Mouse (Mus musculus): ENCODE results near the gene Hsd17b14. TPM values are rescaled to one million over a fixed set of nuclear protein-coding genes. Genes with fewer than 3 reads are reported as not detected.

The Hsd17b14 gene
- polyA plus RNA-seq, 1 experiment from 2014 or later: 1.1 TPM

- DNase-seq (ENCODE audit: low spot score) (no peak), ATAC-seq (ENCODE audit: insufficient read depth, low FRiP score, low TSS enrichment) (no peak)
- no peaks in the 10 kb centered on the region for H3K9me3 ChIP-seq (ENCODE audit: control insufficient read depth, low read length)
- no peak overlapping the region for H3K27ac ChIP-seq (ENCODE audit: low read depth, low read length)
- no peaks in the 10 kb centered on the region for H3K27me3 ChIP-seq (ENCODE audit: control insufficient read depth, insufficient read depth, low read length)
- H3K4me1 ChIP-seq (ENCODE audit: control insufficient read depth, insufficient read depth, low read length): no peaks in the 10 kb centered on the region
- H3K36me3 ChIP-seq (ENCODE audit: control insufficient read depth, insufficient read depth, low read length): no peaks in the 10 kb centered on the region
- H3K4me2 ChIP-seq (ENCODE audit: low read depth): no peak overlapping the region
- WGBS: 49% methylated on average over 18 of the region's 18 CpGs
- H3K4me3 ChIP-seq (ENCODE audit: low read depth, low read length): no peak overlapping the region
- no peak overlapping the region for H3K9ac ChIP-seq (ENCODE audit: low read length)
Measured at GRCm38 (mm10) chr7:45598960-45599879, 44.5 kb downstream of the Hsd17b14 start.

GRCm38 (mm10) chr7:45605704-45606289 is 51.1 kb downstream of the Hsd17b14 start:
- 82% methylated on average over 9 of the region's 9 CpGs for WGBS
- Histone ChIP-seq H3K36me3 (ENCODE audit: control insufficient read depth, insufficient read depth, low read length) (no peaks in the 10 kb centered on the region), H3K27ac (ENCODE audit: low read depth, low read length) (no peak overlapping the region), H3K4me1 (ENCODE audit: control insufficient read depth, insufficient read depth, low read length) (no peaks in the 10 kb centered on the region), H3K9ac (ENCODE audit: low read length) (no peak overlapping the region), H3K4me3 (ENCODE audit: low read depth, low read length) (no peak overlapping the region), H3K9me3 (ENCODE audit: control insufficient read depth, low read length) (no peaks in the 10 kb centered on the region), H3K4me2 (ENCODE audit: low read depth) (no peak overlapping the region), H3K27me3 (ENCODE audit: control insufficient read depth, insufficient read depth, low read length) (no peaks in the 10 kb centered on the region)
- DNase-seq (ENCODE audit: low spot score) (no peak), ATAC-seq (ENCODE audit: insufficient read depth, low FRiP score, low TSS enrichment) (no peak)

- Histone ChIP-seq H3K9me3 (ENCODE audit: control insufficient read depth, low read length) (no peaks in the 10 kb centered on the region), H3K4me3 (ENCODE audit: low read depth, low read length) (no peak overlapping the region), H3K9ac (ENCODE audit: low read length) (no peak overlapping the region), H3K4me2 (ENCODE audit: low read depth) (no peak overlapping the region), H3K27ac (ENCODE audit: low read depth, low read length) (no peak overlapping the region), H3K4me1 (ENCODE audit: control insufficient read depth, insufficient read depth, low read length) (no peaks in the 10 kb centered on the region), H3K27me3 (ENCODE audit: control insufficient read depth, insufficient read depth, low read length) (no peaks in the 10 kb centered on the region), H3K36me3 (ENCODE audit: control insufficient read depth, insufficient read depth, low read length) (no peaks in the 10 kb centered on the region)
- no peak for DNase-seq (ENCODE audit: low spot score)
- 78% methylated on average over 1 of the region's 1 CpGs for WGBS
- no peak for ATAC-seq (ENCODE audit: insufficient read depth, low FRiP score, low TSS enrichment)
Measured at GRCm38 (mm10) chr7:45609511-45609910, 54.8 kb downstream of the Hsd17b14 start.

GRCm38 (mm10) chr7:45616277-45616676 is 61.6 kb downstream of the Hsd17b14 start:
- Histone ChIP-seq H3K27ac (ENCODE audit: low read depth, low read length) (no peak overlapping the region), H3K27me3 (ENCODE audit: control insufficient read depth, insufficient read depth, low read length) (peaks cover 21% of the 10 kb centered on the region), H3K9ac (ENCODE audit: low read length) (no peak overlapping the region), H3K4me1 (ENCODE audit: control insufficient read depth, insufficient read depth, low read length) (no peaks in the 10 kb centered on the region), H3K9me3 (ENCODE audit: control insufficient read depth, low read length) (no peaks in the 10 kb centered on the region), H3K4me3 (ENCODE audit: low read depth, low read length) (no peak overlapping the region), H3K36me3 (ENCODE audit: control insufficient read depth, insufficient read depth, low read length) (no peaks in the 10 kb centered on the region), H3K4me2 (ENCODE audit: low read depth) (no peak overlapping the region)
- ATAC-seq (ENCODE audit: insufficient read depth, low FRiP score, low TSS enrichment) (no peak), DNase-seq (ENCODE audit: low spot score) (no peak)
- 23% methylated on average over 6 of the region's 6 CpGs for WGBS

- Histone ChIP-seq H3K9me3 (ENCODE audit: control insufficient read depth, low read length) (no peaks in the 10 kb centered on the region), H3K9ac (ENCODE audit: low read length) (no peak within 1 kb of the TSS), H3K27me3 (ENCODE audit: control insufficient read depth, insufficient read depth, low read length) (peaks cover 21% of the 10 kb centered on the region), H3K4me2 (ENCODE audit: low read depth) (no peak within 1 kb of the TSS), H3K4me1 (ENCODE audit: control insufficient read depth, insufficient read depth, low read length) (no peaks in the 10 kb centered on the region), H3K27ac (ENCODE audit: low read depth, low read length) (no peak within 1 kb of the TSS), H3K36me3 (ENCODE audit: control insufficient read depth, insufficient read depth, low read length) (no peaks in the 10 kb centered on the region), H3K4me3 (ENCODE audit: low read depth, low read length) (no peak within 1 kb of the TSS)
- WGBS: 5% methylated on average over 31 of the region's 31 CpGs
- DNase-seq (ENCODE audit: low spot score): no peak
- ATAC-seq (ENCODE audit: insufficient read depth, low FRiP score, low TSS enrichment): no peak
Measured at GRCm38 (mm10) chr7:45617042-45617695, 62.5 kb downstream of the Hsd17b14 start, which contains the start of gene Fut1. Gene Fut1 (plus strand): TSS chr7:45617289.

Other genes starting within 250 kb of the Hsd17b14 start
- gene Trpm4, start 221.1 kb upstream of the Hsd17b14 start, polyA plus RNA-seq (2014; fragmentation: Nextera tagmentation; extraction: Ambion mirVana): 6.5 and 8.6 TPM in 2 replicates
- 0.87 and 1.1 TPM in 2 replicates for gene Hrc, start 219.6 kb upstream of the Hsd17b14 start, polyA plus RNA-seq (2014; fragmentation: Nextera tagmentation; extraction: Ambion mirVana)
- 11.9 and 12.1 TPM in 2 replicates for gene Ppfia3, start 187.9 kb upstream of the Hsd17b14 start, polyA plus RNA-seq (2014; fragmentation: Nextera tagmentation; extraction: Ambion mirVana)
- 1.6 and 3.4 TPM in 2 replicates for gene Lin7b, start 184.3 kb upstream of the Hsd17b14 start, polyA plus RNA-seq (2014; fragmentation: Nextera tagmentation; extraction: Ambion mirVana)
- 66.4 and 74.1 TPM in 2 replicates for gene Snrnp70, start 159.2 kb upstream of the Hsd17b14 start, polyA plus RNA-seq (2014; fragmentation: Nextera tagmentation; extraction: Ambion mirVana)
- 0.20 TPM in 1 of 2 replicates, not detected in the other for gene Kcna7, start 149.2 kb upstream of the Hsd17b14 start, polyA plus RNA-seq (2014; fragmentation: Nextera tagmentation; extraction: Ambion mirVana)
- 1.2 and 1.6 TPM in 2 replicates for gene Ntf5, start 141.2 kb upstream of the Hsd17b14 start, polyA plus RNA-seq (2014; fragmentation: Nextera tagmentation; extraction: Ambion mirVana)
- gene Lhb, start 134.1 kb upstream of the Hsd17b14 start, polyA plus RNA-seq (2014; fragmentation: Nextera tagmentation; extraction: Ambion mirVana): not detected in 2 replicates
- 32.8 and 37.2 TPM in 2 replicates for gene Gys1, start 120.0 kb upstream of the Hsd17b14 start, polyA plus RNA-seq (2014; fragmentation: Nextera tagmentation; extraction: Ambion mirVana)
- 165 and 172 TPM in 2 replicates for gene Ruvbl2, start 116.8 kb upstream of the Hsd17b14 start, polyA plus RNA-seq (2014; fragmentation: Nextera tagmentation; extraction: Ambion mirVana)
- 5,316 and 5,449 TPM in 2 replicates for gene Ftl1, start 95.0 kb upstream of the Hsd17b14 start, polyA plus RNA-seq (2014; fragmentation: Nextera tagmentation; extraction: Ambion mirVana)
- gene Bax, start 88.0 kb upstream of the Hsd17b14 start, polyA plus RNA-seq (2014; fragmentation: Nextera tagmentation; extraction: Ambion mirVana): 193 and 206 TPM in 2 replicates
- 0.26 and 0.57 TPM in 2 replicates for gene Tulp2, start 73.0 kb upstream of the Hsd17b14 start, polyA plus RNA-seq (2014; fragmentation: Nextera tagmentation; extraction: Ambion mirVana)
- not detected in 2 replicates for gene Gm45808, start 68.1 kb upstream of the Hsd17b14 start, polyA plus RNA-seq (2014; fragmentation: Nextera tagmentation; extraction: Ambion mirVana)
- gene Dhdh, start 66.1 kb upstream of the Hsd17b14 start, polyA plus RNA-seq (2014; fragmentation: Nextera tagmentation; extraction: Ambion mirVana): 2.8 and 2.9 TPM in 2 replicates
- gene Nucb1, start 44.5 kb upstream of the Hsd17b14 start, polyA plus RNA-seq (2014; fragmentation: Nextera tagmentation; extraction: Ambion mirVana): 110 and 113 TPM in 2 replicates
- 16.0 and 17.7 TPM in 2 replicates for gene Ppp1r15a, start 28.6 kb upstream of the Hsd17b14 start, polyA plus RNA-seq (2014; fragmentation: Nextera tagmentation; extraction: Ambion mirVana)
- gene Plekha4, start 28.6 kb upstream of the Hsd17b14 start, polyA plus RNA-seq (2014; fragmentation: Nextera tagmentation; extraction: Ambion mirVana): 1.3 and 2.3 TPM in 2 replicates
- 34.1 and 37.4 TPM in 2 replicates for gene Bcat2, start 15.3 kb downstream of the Hsd17b14 start, polyA plus RNA-seq (2014; fragmentation: Nextera tagmentation; extraction: Ambion mirVana)
- gene Fgf21, start 60.6 kb downstream of the Hsd17b14 start, polyA plus RNA-seq (2014; fragmentation: Nextera tagmentation; extraction: Ambion mirVana): not detected in 2 replicates
- gene Fut1, start 62.4 kb downstream of the Hsd17b14 start, polyA plus RNA-seq (2014; fragmentation: Nextera tagmentation; extraction: Ambion mirVana): not detected in 2 replicates
- not detected in 2 replicates for gene Izumo1, start 66.9 kb downstream of the Hsd17b14 start, polyA plus RNA-seq (2014; fragmentation: Nextera tagmentation; extraction: Ambion mirVana)
- 5.7 and 7.5 TPM in 2 replicates for gene Rasip1, start 72.6 kb downstream of the Hsd17b14 start, polyA plus RNA-seq (2014; fragmentation: Nextera tagmentation; extraction: Ambion mirVana)
- gene Mamstr, start 85.1 kb downstream of the Hsd17b14 start, polyA plus RNA-seq (2014; fragmentation: Nextera tagmentation; extraction: Ambion mirVana): 2.9 and 5.6 TPM in 2 replicates
- gene Fut2, start 111.5 kb downstream of the Hsd17b14 start, polyA plus RNA-seq (2014; fragmentation: Nextera tagmentation; extraction: Ambion mirVana): 0.08 and 0.11 TPM in 2 replicates
- 1.1 and 1.4 TPM in 2 replicates for gene Ntn5, start 129.1 kb downstream of the Hsd17b14 start, polyA plus RNA-seq (2014; fragmentation: Nextera tagmentation; extraction: Ambion mirVana)
- gene Sec1, start 139.5 kb downstream of the Hsd17b14 start, polyA plus RNA-seq (2014; fragmentation: Nextera tagmentation; extraction: Ambion mirVana): 1.7 and 2.1 TPM in 2 replicates
- 11.5 and 12.4 TPM in 2 replicates for gene Car11, start 144.9 kb downstream of the Hsd17b14 start, polyA plus RNA-seq (2014; fragmentation: Nextera tagmentation; extraction: Ambion mirVana)
- 3.3 and 3.7 TPM in 2 replicates for gene Dbp, start 150.2 kb downstream of the Hsd17b14 start, polyA plus RNA-seq (2014; fragmentation: Nextera tagmentation; extraction: Ambion mirVana)
- 929 and 960 TPM in 2 replicates for gene Rpl18, start 160.6 kb downstream of the Hsd17b14 start, polyA plus RNA-seq (2014; fragmentation: Nextera tagmentation; extraction: Ambion mirVana)
- gene Sphk2, start 163.1 kb downstream of the Hsd17b14 start, polyA plus RNA-seq (2014; fragmentation: Nextera tagmentation; extraction: Ambion mirVana): 23.7 and 25.3 TPM in 2 replicates
- gene Fam83e, start 166.3 kb downstream of the Hsd17b14 start, polyA plus RNA-seq (2014; fragmentation: Nextera tagmentation; extraction: Ambion mirVana): 0.28 and 0.42 TPM in 2 replicates
- not detected in 2 replicates for gene Spaca4, start 170.9 kb downstream of the Hsd17b14 start, polyA plus RNA-seq (2014; fragmentation: Nextera tagmentation; extraction: Ambion mirVana)
- 3.8 and 4.3 TPM in 2 replicates for gene Lmtk3, start 228.8 kb downstream of the Hsd17b14 start, polyA plus RNA-seq (2014; fragmentation: Nextera tagmentation; extraction: Ambion mirVana)
- gene Sult2b1, start 229.8 kb downstream of the Hsd17b14 start, polyA plus RNA-seq (2014; fragmentation: Nextera tagmentation; extraction: Ambion mirVana): 1.1 and 1.8 TPM in 2 replicates

Measured in neural tube, embryonic 11.5 days (tissue).